In genomic region chr14:99298385-99299021, GRCm38 (mm10) we compare ENCODE assay signal across 9 mouse cellular contexts. TPM values are rescaled to one million over a fixed set of nuclear protein-coding genes. Genes with fewer than 3 reads are reported as not detected.
DNase-seq lines count a peak whose midpoint lies in the region; ATAC-seq and TF ChIP-seq lines count a peak whose summit lies in the region.
"Had no signal": no experiment of that assay in that cellular context is flagged by ENCODE, and none has a peak within 500 bp of the region (broad histone marks: within the 10 kb centered on the region; RNA-seq: fewer than 3 reads in every experiment).

Gene Klf5 (plus strand): TSS chr14:99298691.

- H3K27ac ChIP-seq in heart, embryonic 13.5 days (replicated peaks), result peak within 1 kb of the TSS; percentile 39; the same call in 1 of the 2 replicates
- peak within 1 kb of the TSS; percentile 19; the same call in 1 of the 2 replicates for H3K27ac ChIP-seq in kidney, postnatal 0 days
- H3K27ac ChIP-seq in liver, adult 2 months (replicated peaks; ENCODE audit: insufficient read depth, low read depth, low read length), result no peak within 1 kb of the TSS
- H3K27ac ChIP-seq: macrophage had no signal

- H3K4me1 ChIP-seq in heart, embryonic 13.5 days, result peaks cover 9% of the 10 kb centered on the region
- H3K4me1 ChIP-seq in kidney, postnatal 0 days (replicated peaks; ENCODE audit: insufficient read depth, low read length), result no peaks in the 10 kb centered on the region
- H3K4me1 ChIP-seq in liver, adult 2 months (ENCODE audit: control insufficient read depth, insufficient read depth, low read length), result no peaks in the 10 kb centered on the region; the same call in 1 of the 2 replicates

- H3ac ChIP-seq in myocyte (ENCODE audit: control insufficient read depth, insufficient read length), result peak within 1 kb of the TSS; percentile 95

- peak; percentile 91 for ATAC-seq in heart, embryonic 13.5 days (ENCODE audit: extremely low read depth, insufficient number of reproducible peaks, low FRiP score, low TSS enrichment)
- peak; percentile 98 for ATAC-seq in kidney, postnatal 0 days (replicated peaks; ENCODE audit: low FRiP score, low read depth)

- peak within 1 kb of the TSS; percentile 89 for H3K4me2 ChIP-seq in heart, embryonic 13.5 days
- peak within 1 kb of the TSS; percentile 90 for H3K4me2 ChIP-seq in kidney, postnatal 0 days (ENCODE audit: low read length)
- H3K4me2 ChIP-seq in myocyte (ENCODE audit: low read depth), result peak within 1 kb of the TSS; percentile 84

- H3K27me3 ChIP-seq in heart, embryonic 13.5 days (replicated peaks), result peaks cover 25% of the 10 kb centered on the region; the same call in 1 of the 2 replicates
- peaks cover 3% of the 10 kb centered on the region; the same call in 1 of the 2 replicates for H3K27me3 ChIP-seq in kidney, postnatal 0 days (ENCODE audit: insufficient read depth, low read length)
- peaks cover 11% of the 10 kb centered on the region for H3K27me3 ChIP-seq in liver, adult 2 months (ENCODE audit: control insufficient read depth, insufficient read depth, low read length)
- no peaks in the 10 kb centered on the region for H3K27me3 ChIP-seq in myocyte (ENCODE audit: control insufficient read depth, insufficient read depth, insufficient read length)

- H3K79me2 ChIP-seq in liver, adult 2 months (ENCODE audit: control insufficient read depth, insufficient read depth, low read length), result no peaks in the 10 kb centered on the region
- H3K79me2 ChIP-seq in myocyte (ENCODE audit: control insufficient read depth, insufficient read depth), result peaks cover 43% of the 10 kb centered on the region

- WGBS in heart, embryonic 13.5 days, result under 1% methylated on average over 56 of the region's 67 CpGs
- under 1% methylated on average over 50 of the region's 67 CpGs for WGBS in kidney, postnatal 0 days
- WGBS in liver, adult 2 months, result under 1% methylated on average over 52 of the region's 67 CpGs

- no peak for TF ChIP-seq POLR2A in liver, adult 2 months (IDR thresholded peaks at IDR 0.05; ENCODE audit: extremely low read depth, insufficient read depth, low read length)
- TF ChIP-seq POLR2A in myocyte (IDR thresholded peaks at IDR 0.05; ENCODE audit: insufficient read length, low read depth), result peak; percentile 86

- TF ChIP-seq CTCF in kidney, postnatal 0 days (IDR thresholded peaks at IDR 0.05; ENCODE audit: low read depth), result no peak
- no peak for TF ChIP-seq CTCF in liver, adult 2 months (IDR thresholded peaks at IDR 0.05; ENCODE audit: low read depth, low read length)

- peak; percentile 32 to 34 for DNase-seq in CD8-positive naive resting alpha-beta T cell, adult 2 months (ENCODE audit: low read depth in 2 of 2, low spot score in 2 of 2)
- DNase-seq in c-Kit-negative CD71-positive TER-119-positive erythroid progenitor cells, embryonic 14.5 days (ENCODE audit: low read depth, low spot score), result peak; percentile 64
- peak; percentile 83 for DNase-seq in fibroblast of lung, adult 2 months (ENCODE audit: low read depth)
- DNase-seq in kidney, postnatal 0 days (ENCODE audit: low spot score), result peak; percentile 96
- DNase-seq in liver, adult 2 months (ENCODE audit: extremely low read depth, low read depth, low spot score), result peak; percentile 74
- peak; percentile 90 to 93 for DNase-seq in spleen, postnatal 4 days (ENCODE audit: low spot score in 2 of 2)

- no peaks in the 10 kb centered on the region for H3K9me3 ChIP-seq in heart, embryonic 13.5 days
- H3K9me3 ChIP-seq in kidney, postnatal 0 days (replicated peaks; ENCODE audit: low read length), result no peaks in the 10 kb centered on the region

- peaks cover 9% of the 10 kb centered on the region; the same call in 1 of the 2 replicates for H3K36me3 ChIP-seq in heart, embryonic 13.5 days
- no peaks in the 10 kb centered on the region for H3K36me3 ChIP-seq in kidney, postnatal 0 days (ENCODE audit: insufficient read depth, low read length)
- no peaks in the 10 kb centered on the region for H3K36me3 ChIP-seq in liver, adult 2 months (ENCODE audit: control insufficient read depth, insufficient read depth, low read length)
- H3K36me3 ChIP-seq in myocyte (ENCODE audit: control insufficient read depth, insufficient read depth), result peaks cover 10% of the 10 kb centered on the region

- H3K9ac ChIP-seq in heart, embryonic 13.5 days, result peak within 1 kb of the TSS; percentile 84
- peak within 1 kb of the TSS; percentile 57 for H3K9ac ChIP-seq in kidney, postnatal 0 days (ENCODE audit: low read depth, low read length)
- peak within 1 kb of the TSS; percentile 42 for H3K9ac ChIP-seq in liver, adult 2 months (ENCODE audit: low read depth, low read length)

- peak within 1 kb of the TSS; percentile 79 for H3K4me3 ChIP-seq in heart, embryonic 13.5 days
- peak within 1 kb of the TSS; percentile 65 for H3K4me3 ChIP-seq in kidney, postnatal 0 days (replicated peaks; ENCODE audit: low read depth, low read length)
- peak within 1 kb of the TSS; percentile 46; the same call in 1 of the 2 replicates for H3K4me3 ChIP-seq in liver, adult 2 months (ENCODE audit: insufficient read depth, low read depth, low read length)
- peak within 1 kb of the TSS; percentile 53 for H3K4me3 ChIP-seq in myocyte

TF ChIP-seq in myocyte, 11 proteins besides CTCF, POLR2A, EP300 and RAD21:
- TF ChIP-seq E2F4 (IDR thresholded peaks at IDR 0.05; ENCODE audit: insufficient read depth) (no peak), POLR2AphosphoS2 (IDR thresholded peaks at IDR 0.05; ENCODE audit: insufficient read length, low read depth) (peak; percentile 82), MYOG (IDR thresholded peaks at IDR 0.05; ENCODE audit: control insufficient read depth in 1 of 3, insufficient read depth in 1 of 3, insufficient read length in 2 of 3, low read depth in 2 of 3) (no peak), SRF (IDR thresholded peaks at IDR 0.05; ENCODE audit: control insufficient read depth, insufficient read length, low read depth) (no peak), REST (IDR thresholded peaks at IDR 0.05; ENCODE audit: insufficient read depth, insufficient read length) (no peak), MYOD1 (IDR thresholded peaks at IDR 0.05; ENCODE audit: control insufficient read depth in 1 of 3, insufficient read length in 2 of 3, low read depth in 2 of 3) (peak in 1 of 3 experiments; percentile 27), TCF3 (IDR thresholded peaks at IDR 0.05; ENCODE audit: insufficient read length, low read depth) (no peak), MAX (IDR thresholded peaks at IDR 0.05; ENCODE audit: low read depth) (no peak)

RNA-seq across cellular contexts. Expression of gene Klf5, which starts in this region (rescaled TPM):
- polyA plus RNA-seq in heart, embryonic 13.5 days (2015; fragmentation: Nextera tagmentation; extraction: Ambion mirVana), result 2.2 and 2.3 TPM in 2 replicates
- polyA plus RNA-seq in kidney, postnatal 0 days (2015; fragmentation: Nextera tagmentation; extraction: Ambion mirVana), result 8.6 and 10.0 TPM in 2 replicates
- 0.07 and 0.09 TPM in 2 replicates for total RNA-seq in liver, adult 2 months (2014; rRNA removed)
- 0.10 and 0.12 TPM in 2 replicates for polyA plus RNA-seq in liver, adult 2 months (2012; rRNA removed)
- 52.0 TPM for polyA plus RNA-seq in myocyte (2012; fragmentation: generic; extraction: Trizol)
- polyA plus RNA-seq: macrophage had no signal

Comparison
In these comparisons a context has a peak if more than half of its experiments do, and no peak if none do; other contexts are left out.
1. Peak in DNase-seq, H3K4me3 ChIP-seq and H3K9ac ChIP-seq in liver, adult 2 months; RNA of the gene not detected or under 1 TPM.
2. DNase-seq: peak in every context shown above with its lines; median percentile 96 in kidney, postnatal 0 days; 92 in spleen, postnatal 4 days; 83 in fibroblast of lung, adult 2 months; 74 in liver, adult 2 months; 64 in c-Kit-negative CD71-positive TER-119-positive erythroid progenitor cells, embryonic 14.5 days; 33 in CD8-positive naive resting alpha-beta T cell, adult 2 months.